Mouse (Mus musculus) hindbrain, embryonic 10.5 days (tissue): ENCODE data around the gene Ppib. TPM values are rescaled to one million over a fixed set of nuclear protein-coding genes. Genes with fewer than 3 reads are reported as not detected.

Source experiments
- DNase-seq: peaks from one replicate; pipeline ENCODE4 v3.0.0-alpha.2; 2017; ENCODE audit warnings: low spot score
- H3K27ac ChIP-seq: fragments of 300-500 bp; sonication (generic); 2 replicates; pipeline ENCODE4 v1.5.1; 2016; ENCODE audit warnings: mild to moderate bottlenecking, moderate library complexity
- H3K27me3 ChIP-seq: fragments of 300-500 bp; sonication (generic); 2 replicates; pipeline ENCODE4 v1.6.1; 2016; ENCODE audit warnings: mild to moderate bottlenecking; ENCODE audit not compliant: poor library complexity, insufficient read depth, severe bottlenecking
- H3K36me3 ChIP-seq: fragments of 300-500 bp; sonication (generic); 2 replicates; pipeline ENCODE4 v1.6.1; 2016; ENCODE audit warnings: mild to moderate bottlenecking, moderate library complexity
- H3K4me1 ChIP-seq: fragments of 300-500 bp; sonication (generic); replicated peaks from 2 replicates; pipeline ENCODE4 v1.6.1; 2016; ENCODE audit warnings: mild to moderate bottlenecking
- H3K4me3 ChIP-seq: fragments of 300-500 bp; sonication (generic); 2 replicates; pipeline ENCODE4 v1.5.1; 2016; ENCODE audit warnings: mild to moderate bottlenecking, moderate library complexity
- H3K9me3 ChIP-seq: fragments of 300-500 bp; sonication (generic); 2 replicates; pipeline ENCODE4 v1.6.1; 2016; ENCODE audit warnings: mild to moderate bottlenecking, moderate library complexity
- WGBS: fragments of 180-500 bp; shearing (Covaris S2); methylation state at CpG from one replicate; pipeline ENCODE4 v1.1.7; 2016; 5-methylcytosine and 5-hydroxymethylcytosine counted together
- polyA plus RNA-seq: library from polyadenylated mRNA; unstranded; fragments of >200 nt; fragmentation: Nextera tagmentation; extraction: Ambion mirVana; gene quantifications from 2 replicates; pipeline ENCODE4 v1.2.1, GENCODE M21; 2016

Gene Ppib
- 498 and 516 TPM in 2 replicates for polyA plus RNA-seq

DNA sequence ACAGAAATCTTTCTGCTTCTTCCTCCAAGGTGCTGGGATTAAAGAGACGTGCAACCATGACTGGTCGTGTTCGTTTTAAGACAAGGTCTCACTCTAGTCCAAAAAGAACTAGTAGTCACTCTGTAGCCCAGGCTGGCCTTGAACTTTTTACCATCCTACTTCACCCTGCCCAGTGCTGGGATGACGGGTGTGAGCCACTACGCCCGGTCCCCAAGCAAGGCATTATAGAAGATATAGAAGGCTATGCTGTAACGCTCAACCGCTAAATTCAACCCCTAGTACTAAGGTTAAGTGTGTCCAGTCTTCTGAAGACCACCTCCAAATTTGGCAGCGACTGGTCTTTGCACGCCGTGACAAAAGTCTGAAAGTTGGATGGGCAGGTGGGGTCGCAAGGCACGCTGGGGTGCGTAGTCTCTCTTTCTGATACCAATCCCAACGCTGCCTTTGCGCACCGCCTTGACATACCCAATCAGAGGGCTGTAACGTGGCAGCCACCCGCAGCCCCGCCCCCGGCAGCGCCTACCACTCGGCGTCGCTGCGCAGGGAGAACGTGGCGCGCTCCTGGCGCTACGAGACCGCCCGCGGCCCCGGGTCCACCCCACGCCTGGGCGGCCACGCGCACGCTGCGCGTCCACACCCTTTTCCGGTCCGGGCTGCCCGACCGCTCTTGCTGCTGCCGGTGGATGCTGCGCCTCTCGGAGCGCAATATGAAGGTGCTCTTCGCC is at the start of gene Ppib:
TSS of gene Ppib (plus strand) at position 640 of the 725 bp plus-strand sequence.
- 2% methylated on average over 51 of the region's 51 CpGs for WGBS
- H3K9me3 ChIP-seq, result no peaks in the 10 kb centered on the region
- peak within 1 kb of the TSS; percentile 94 for H3K27ac ChIP-seq
- peak; percentile 97 for DNase-seq
- H3K36me3 ChIP-seq, result peaks cover 25% of the 10 kb centered on the region
- no peaks in the 10 kb centered on the region for H3K27me3 ChIP-seq
- peaks cover 22% of the 10 kb centered on the region for H3K4me1 ChIP-seq
- H3K4me3 ChIP-seq, result peak within 1 kb of the TSS; percentile 77

DNA sequence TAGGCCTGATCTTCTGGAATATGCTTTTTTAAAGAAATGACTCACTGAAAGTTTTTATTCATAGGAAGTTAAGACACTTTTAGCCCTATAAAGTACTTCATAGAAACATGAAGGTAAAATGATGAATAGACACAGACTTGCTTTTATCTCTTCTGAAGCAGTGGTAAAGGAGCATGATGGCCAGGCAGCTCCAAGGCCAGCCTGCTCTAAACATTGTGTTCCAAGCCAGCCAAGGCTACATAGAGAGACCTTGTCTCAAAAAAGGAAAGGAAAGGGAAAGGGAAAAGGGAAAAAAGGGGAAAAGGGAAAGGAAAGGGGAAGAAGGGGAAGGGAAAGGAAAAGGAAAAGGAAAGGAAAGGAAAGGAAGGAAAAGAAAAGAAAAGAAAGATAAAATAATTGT is 39.4 kb upstream of the Ppib start:
- Histone ChIP-seq H3K27me3 (no peaks in the 10 kb centered on the region), H3K9me3 (no peaks in the 10 kb centered on the region), H3K4me3 (no peak overlapping the region), H3K27ac (no peak overlapping the region), H3K36me3 (peaks cover 33% of the 10 kb centered on the region), H3K4me1 (no peaks in the 10 kb centered on the region)
- no peak for DNase-seq

DNA sequence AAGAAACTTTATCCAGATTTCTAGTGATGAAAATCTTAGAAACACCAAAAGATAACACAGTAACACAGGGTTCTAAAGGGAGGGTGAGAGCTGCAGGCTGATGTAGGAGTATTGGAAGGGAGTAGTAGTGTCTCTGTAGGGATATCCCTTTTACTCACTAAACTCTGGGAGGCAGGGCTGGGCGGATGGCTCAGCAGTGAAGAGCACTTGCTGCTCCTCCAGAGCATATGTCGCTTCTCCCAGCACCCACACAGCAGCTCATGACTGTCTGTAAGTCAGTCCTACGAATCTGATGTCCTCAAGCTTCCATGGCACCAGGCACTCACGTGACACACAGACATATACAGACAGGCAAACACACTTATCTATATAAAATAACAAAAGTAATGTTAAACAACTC is 21.9 kb upstream of the Ppib start:
- Histone ChIP-seq H3K36me3 (peaks cover 63% of the 10 kb centered on the region), H3K4me1 (no peaks in the 10 kb centered on the region), H3K27me3 (no peaks in the 10 kb centered on the region), H3K9me3 (no peaks in the 10 kb centered on the region), H3K27ac (no peak overlapping the region), H3K4me3 (no peak overlapping the region)
- WGBS, result 92% methylated on average over 4 of the region's 4 CpGs
- no peak for DNase-seq

DNA sequence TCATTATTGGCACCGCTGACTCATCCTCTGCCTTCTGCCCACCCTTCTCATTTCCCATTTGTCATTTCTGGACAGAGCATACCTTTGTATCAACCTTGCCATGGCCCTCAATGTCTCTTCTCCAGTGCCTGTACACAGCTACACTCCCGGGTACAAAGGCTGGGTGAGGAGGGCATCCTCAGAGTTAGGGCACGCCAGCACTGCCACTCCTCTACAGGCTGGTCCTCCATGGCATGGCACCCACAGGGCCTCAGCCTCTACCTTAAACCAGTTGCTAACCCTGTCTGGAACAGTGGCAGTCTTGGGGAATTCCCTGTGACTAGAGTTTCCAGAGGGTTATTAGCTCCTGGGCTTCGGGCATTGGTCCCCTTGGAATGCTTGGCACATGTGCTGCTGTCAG is 21.4 kb upstream of the Ppib start:
- no peak for DNase-seq
- peaks cover 58% of the 10 kb centered on the region for H3K36me3 ChIP-seq
- 94% methylated on average over 4 of the region's 4 CpGs for WGBS
- H3K27me3 ChIP-seq, result no peaks in the 10 kb centered on the region
- H3K9me3 ChIP-seq, result no peaks in the 10 kb centered on the region
- no peaks in the 10 kb centered on the region for H3K4me1 ChIP-seq
- no peak overlapping the region for H3K4me3 ChIP-seq
- no peak overlapping the region for H3K27ac ChIP-seq

DNA sequence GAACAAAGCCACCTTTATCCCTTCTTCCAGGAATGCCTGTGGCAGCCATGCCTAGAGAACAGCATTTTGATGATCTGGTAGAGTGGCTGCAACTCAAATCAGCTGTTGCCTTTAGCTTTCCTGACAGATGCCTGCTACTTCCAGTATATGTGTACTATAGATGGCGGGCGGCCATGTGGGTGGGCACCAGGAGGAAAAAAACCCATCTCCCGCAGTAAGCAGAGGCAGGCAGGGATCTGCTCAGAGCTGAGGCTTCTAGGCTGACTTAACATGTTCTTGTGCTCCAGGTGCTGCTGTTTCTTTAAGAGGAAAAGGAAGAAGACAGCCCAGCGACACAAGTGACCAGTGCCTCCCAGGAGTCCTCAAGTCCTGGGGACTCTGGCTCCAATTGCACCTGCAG is 20.7 kb upstream of the Ppib start:
- H3K27me3 ChIP-seq, result no peaks in the 10 kb centered on the region
- H3K4me3 ChIP-seq, result no peak overlapping the region
- H3K4me1 ChIP-seq, result no peaks in the 10 kb centered on the region
- 86% methylated on average over 4 of the region's 4 CpGs for WGBS
- no peaks in the 10 kb centered on the region for H3K9me3 ChIP-seq
- no peak for DNase-seq
- peaks cover 53% of the 10 kb centered on the region for H3K36me3 ChIP-seq
- H3K27ac ChIP-seq, result no peak overlapping the region

DNA sequence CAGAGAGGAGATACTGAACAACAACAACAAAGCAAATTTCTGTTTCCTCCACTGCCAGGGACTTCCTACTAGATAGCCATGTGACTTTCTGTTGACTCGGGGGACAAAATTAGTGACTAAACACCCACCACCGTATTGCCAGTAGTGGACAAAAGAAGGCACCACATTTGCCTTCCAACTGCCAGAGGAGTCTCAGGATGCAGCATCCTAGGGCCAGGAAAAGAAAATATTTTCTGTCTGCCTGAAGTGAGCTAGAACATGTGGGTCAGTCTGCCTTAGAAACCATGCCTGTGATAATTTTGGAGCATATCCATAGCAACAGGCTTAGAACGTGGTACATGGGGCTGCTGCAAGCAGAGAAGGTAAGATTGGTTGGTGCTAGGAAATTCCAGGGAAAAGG is 19.2 kb upstream of the Ppib start:
- Histone ChIP-seq H3K4me1 (no peaks in the 10 kb centered on the region), H3K36me3 (peaks cover 45% of the 10 kb centered on the region), H3K9me3 (no peaks in the 10 kb centered on the region), H3K27ac (no peak overlapping the region), H3K27me3 (no peaks in the 10 kb centered on the region), H3K4me3 (no peak overlapping the region)
- no peak for DNase-seq
- WGBS, result 86% methylated on average over 3 of the region's 3 CpGs

DNA sequence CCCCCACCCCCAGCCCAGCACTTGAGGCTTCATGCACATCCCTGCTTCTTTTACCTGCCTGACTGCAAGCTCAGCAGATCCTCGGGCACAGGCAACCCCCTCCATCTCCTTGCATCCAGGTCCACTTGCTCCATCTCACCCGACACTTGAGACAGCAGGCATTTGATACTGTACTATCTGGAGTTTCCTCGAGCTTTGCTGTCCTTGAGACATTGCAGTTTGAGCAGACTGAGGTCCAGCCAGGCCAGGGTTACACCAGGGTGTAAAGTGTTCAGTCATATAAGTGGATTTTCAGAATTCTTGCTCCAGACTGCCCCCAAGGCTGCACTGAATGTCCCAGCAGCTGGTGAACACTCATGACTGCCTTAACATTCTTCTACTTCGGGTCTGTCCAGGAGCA is 17.7 kb upstream of the Ppib start:
- Histone ChIP-seq H3K36me3 (peaks cover 44% of the 10 kb centered on the region), H3K9me3 (no peaks in the 10 kb centered on the region), H3K27me3 (no peaks in the 10 kb centered on the region), H3K4me3 (no peak overlapping the region), H3K4me1 (no peaks in the 10 kb centered on the region), H3K27ac (no peak overlapping the region)
- no peak for DNase-seq
- 86% methylated on average over 4 of the region's 4 CpGs for WGBS

DNA sequence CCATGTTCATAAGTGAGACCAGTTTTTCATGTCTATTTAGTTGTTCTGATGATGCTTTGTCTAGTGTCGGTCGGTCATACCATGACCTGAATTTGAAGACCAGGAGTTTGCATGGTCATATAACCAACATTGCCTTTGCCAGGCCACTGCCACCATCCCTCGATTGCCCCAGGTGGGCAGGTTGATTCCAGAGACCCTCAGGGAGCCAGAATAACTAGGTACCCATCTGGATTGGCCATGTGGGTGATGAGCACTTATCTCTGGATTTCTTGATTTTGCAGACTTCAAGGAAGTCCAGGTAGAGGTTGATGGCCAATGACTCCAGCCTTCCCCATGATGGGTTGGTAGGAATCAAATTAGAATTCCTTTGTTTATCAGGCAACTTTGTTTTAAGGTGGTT is 16.8 kb upstream of the Ppib start:
- Histone ChIP-seq H3K4me1 (no peaks in the 10 kb centered on the region), H3K27me3 (no peaks in the 10 kb centered on the region), H3K27ac (no peak overlapping the region), H3K36me3 (peaks cover 38% of the 10 kb centered on the region), H3K9me3 (no peaks in the 10 kb centered on the region), H3K4me3 (no peak overlapping the region)
- 95% methylated on average over 3 of the region's 3 CpGs for WGBS
- DNase-seq, result no peak

DNA sequence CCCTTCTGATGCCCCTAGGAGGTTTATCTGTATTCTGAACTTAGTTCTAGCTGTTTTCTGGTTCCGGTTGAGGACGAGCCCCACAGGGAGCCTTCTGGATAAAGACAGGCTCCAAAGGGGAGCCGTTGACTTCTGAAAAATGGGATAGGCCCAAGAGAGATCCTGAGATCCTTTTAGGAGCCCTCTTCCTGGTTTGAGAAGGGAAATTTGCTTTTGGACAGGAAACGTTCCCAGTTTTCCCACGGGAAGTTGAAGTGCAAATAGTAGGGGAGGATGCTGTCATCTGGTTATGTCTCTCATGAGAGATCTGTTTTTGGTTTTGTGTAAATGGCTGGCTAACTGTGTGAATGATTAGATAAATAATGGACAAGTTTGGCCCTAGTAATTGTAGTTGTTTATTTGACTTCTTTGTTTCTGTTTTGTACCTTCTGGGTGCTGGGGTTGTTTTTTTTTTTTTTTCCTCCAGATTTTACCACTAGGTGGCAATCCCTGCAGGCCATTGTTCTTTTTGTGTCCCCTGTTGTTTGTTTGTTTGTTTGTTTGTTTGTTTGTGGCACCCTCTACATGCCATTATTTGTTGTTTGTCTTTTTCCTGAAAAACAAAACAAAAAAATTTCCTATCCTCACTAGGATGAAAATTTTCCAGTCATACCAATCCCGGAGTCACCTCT is 10.0 kb upstream of the Ppib start:
- Histone ChIP-seq H3K27me3 (no peaks in the 10 kb centered on the region), H3K4me1 (peaks cover 5% of the 10 kb centered on the region; the same call in 1 of the 2 replicates), H3K27ac (no peak overlapping the region), H3K36me3 (no peaks in the 10 kb centered on the region), H3K9me3 (0 out of 2 replicates have a peak, but pooled peaks cover 4% of the 10 kb centered on the region), H3K4me3 (no peak overlapping the region)
- 67% methylated on average over 6 of the region's 6 CpGs for WGBS
- no peak for DNase-seq

DNA sequence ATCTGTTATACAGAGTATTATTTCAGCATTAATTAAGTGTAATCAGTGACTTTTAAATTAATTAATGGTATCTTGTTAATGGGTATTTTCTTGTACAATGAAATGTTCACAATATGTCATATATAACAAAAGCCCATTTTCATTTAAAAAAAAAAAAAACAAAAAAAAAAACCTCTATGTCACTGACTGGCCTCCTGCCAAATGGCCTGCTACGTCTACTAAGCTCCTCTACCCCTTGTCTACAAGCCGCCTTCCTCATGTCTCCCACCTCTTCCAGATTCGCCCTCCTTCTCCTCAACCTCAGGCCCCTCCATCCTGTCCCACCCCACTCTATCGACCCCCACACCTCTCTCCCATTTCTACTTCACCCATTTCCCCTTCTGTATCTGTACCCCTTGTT is 8.5 kb upstream of the Ppib start:
- peaks cover 5% of the 10 kb centered on the region; the same call in 1 of the 2 replicates for H3K4me1 ChIP-seq
- 81% methylated on average over 4 of the region's 4 CpGs for WGBS
- H3K27ac ChIP-seq, result no peak overlapping the region
- H3K9me3 ChIP-seq, result 0 out of 2 replicates have a peak, but pooled peaks cover 4% of the 10 kb centered on the region
- H3K36me3 ChIP-seq, result no peaks in the 10 kb centered on the region
- H3K4me3 ChIP-seq, result no peak overlapping the region
- H3K27me3 ChIP-seq, result no peaks in the 10 kb centered on the region
- DNase-seq, result no peak

DNA sequence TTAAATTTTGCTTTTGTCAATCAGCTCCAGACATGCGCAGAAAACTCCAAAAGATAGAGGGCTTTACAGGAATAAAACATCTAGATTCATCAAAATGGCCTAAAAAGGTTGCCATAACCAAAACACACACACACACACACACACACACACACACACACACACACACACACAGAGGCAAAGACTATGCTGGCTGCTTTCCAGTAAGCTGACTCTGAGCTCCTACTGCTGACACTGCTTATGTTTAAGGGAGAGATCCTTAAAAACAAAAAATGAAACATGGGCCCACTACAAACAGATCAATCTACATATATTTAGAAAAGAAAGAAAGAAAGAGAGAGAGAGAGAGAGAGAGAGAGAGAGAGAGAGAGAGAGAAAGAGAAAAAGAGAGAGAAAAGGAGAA is 7.3 kb upstream of the Ppib start:
- Histone ChIP-seq H3K27ac (no peak overlapping the region), H3K9me3 (0 out of 2 replicates have a peak, but pooled peaks cover 4% of the 10 kb centered on the region), H3K4me1 (peaks cover 5% of the 10 kb centered on the region; the same call in 1 of the 2 replicates), H3K4me3 (no peak overlapping the region), H3K36me3 (no peaks in the 10 kb centered on the region), H3K27me3 (no peaks in the 10 kb centered on the region)
- WGBS, result 83% methylated on average over 1 of the region's 1 CpGs
- DNase-seq, result no peak

DNA sequence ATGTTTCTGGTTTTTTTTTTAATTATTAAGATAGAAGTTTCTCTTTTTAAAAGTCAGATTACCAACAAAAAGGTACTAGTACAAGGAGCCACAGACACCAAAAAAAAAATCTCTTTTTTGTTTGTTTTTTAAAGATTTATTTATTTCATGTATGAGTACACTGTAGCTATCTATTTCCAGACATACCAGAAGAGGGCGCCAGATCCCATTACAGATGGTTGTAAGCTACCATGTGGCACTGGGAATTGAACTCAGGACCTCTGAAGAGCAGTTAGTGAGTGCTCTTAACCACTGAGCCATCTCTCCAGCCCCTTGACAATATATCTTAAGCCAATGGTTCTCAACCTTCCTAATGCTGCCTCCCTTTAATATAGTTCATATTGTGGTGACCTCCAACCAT is 6.4 kb upstream of the Ppib start:
- H3K36me3 ChIP-seq, result no peaks in the 10 kb centered on the region
- H3K27ac ChIP-seq, result no peak overlapping the region
- 0 out of 2 replicates have a peak, but pooled peaks cover 4% of the 10 kb centered on the region for H3K9me3 ChIP-seq
- H3K4me3 ChIP-seq, result no peak overlapping the region
- peaks cover 6% of the 10 kb centered on the region; the same call in 1 of the 2 replicates for H3K4me1 ChIP-seq
- no peak for DNase-seq
- no peaks in the 10 kb centered on the region for H3K27me3 ChIP-seq
- WGBS, result 28% methylated on average over 1 of the region's 1 CpGs

DNA sequence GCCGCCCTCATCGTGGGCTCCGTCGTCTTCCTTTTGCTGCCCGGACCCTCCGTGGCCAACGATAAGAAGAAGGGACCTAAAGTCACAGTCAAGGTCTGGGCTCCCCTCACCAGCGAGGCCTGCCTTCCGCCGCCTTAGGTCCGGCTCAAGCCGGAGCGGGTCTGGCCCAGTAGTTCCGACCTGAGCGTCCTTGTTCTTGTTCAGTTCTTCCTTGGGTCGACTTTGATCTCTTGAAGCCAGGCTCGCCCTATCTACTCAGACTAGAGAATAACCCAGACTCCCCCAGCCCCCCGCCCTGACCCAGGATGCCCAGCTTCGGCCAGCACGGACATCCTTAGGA is 256 bp downstream of the Ppib start:
- peaks cover 30% of the 10 kb centered on the region for H3K36me3 ChIP-seq
- DNase-seq, result no peak
- peak overlapping the region; percentile 77 for H3K4me3 ChIP-seq
- no peaks in the 10 kb centered on the region for H3K27me3 ChIP-seq
- peak overlapping the region; percentile 94 for H3K27ac ChIP-seq
- WGBS, result under 1% methylated on average over 20 of the region's 20 CpGs
- H3K9me3 ChIP-seq, result no peaks in the 10 kb centered on the region
- H3K4me1 ChIP-seq, result peaks cover 22% of the 10 kb centered on the region
